Mouse (Mus musculus) adrenal gland, adult 18-20 months (tissue): Measurements from ENCODE around the gene Git2. TPM values are rescaled to one million over a fixed set of nuclear protein-coding genes. Genes with fewer than 3 reads are reported as not detected.

Experiments
- DNase-seq, 2 experiments: peaks; one replicate each; pipeline ENCODE4 v3.0.0; 2021 to 2022; ENCODE audit warnings: low spot score in 2 of 2
- microRNA-seq, 2 experiments: library from miRNA; unstranded; fragments of <30 nt; microRNA quantifications; one replicate each; pipeline ENCODE4 v1.2.0; 2021; ENCODE audit warnings: borderline number of aligned reads in 2 of 2
- total RNA-seq, 2 experiments: library from RNA; stranded (reverse); gene quantifications; 1 replicate in 1 of 2; 2 replicates in 1 of 2; pipeline ENCODE4 v1.2.3; 2021

Gene Git2
- total RNA-seq, 2 experiments from 2014 or later = 33.8 to 36.8 TPM

- peak in 1 of 2 experiments; percentile 15 for DNase-seq
These were observed 85.5 kb downstream of the Git2 start for GRCm38 (mm10) chr5:114689700-114690366.

GRCm38 (mm10) chr5:114688703-114689102 lies 86.6 kb downstream of the Git2 start:
- DNase-seq = no peak

GRCm38 (mm10) chr5:114687901-114688300 lies 87.4 kb downstream of the Git2 start:
- DNase-seq = no peak

GRCm38 (mm10) chr5:114686726-114687210 lies 88.5 kb downstream of the Git2 start:
- DNase-seq = no peak

- DNase-seq = no peak
These were observed 89.3 kb downstream of the Git2 start for GRCm38 (mm10) chr5:114685986-114686385.

GRCm38 (mm10) chr5:114681717-114682116 lies 93.6 kb downstream of the Git2 start:
- DNase-seq = no peak

GRCm38 (mm10) chr5:114680676-114681285 lies 94.5 kb downstream of the Git2 start:
- no peak for DNase-seq

GRCm38 (mm10) chr5:114679841-114680591 lies 95.3 kb downstream of the Git2 start:
- DNase-seq = no peak

Small RNA genes lying within 50 kb of the gene (microRNA-seq; reads per million reads assigned to microRNA genes)
- 0 reads per million in 2 experiments for gene Mir7028

Other genes starting within 250 kb of the Git2 start
- 10 to 100 TPM; 62.7 to 76.0 TPM for gene Fam222a, start 207.5 kb downstream of the Git2 start, total RNA-seq
- 1 to 10 TPM; 3.0 to 4.6 TPM for gene Trpv4, start 117.1 kb downstream of the Git2 start, total RNA-seq
- gene Gltp, start 84.5 kb downstream of the Git2 start, total RNA-seq = 10 to 100 TPM; 40.7 to 49.2 TPM
- gene Tchp, start 67.8 kb downstream of the Git2 start, total RNA-seq = 1 to 10 TPM; 7.1 to 8.5 TPM
- gene Ankrd13a, start 840 bp downstream of the Git2 start, total RNA-seq = 10 to 100 TPM; 72.6 to 82.7 TPM
- gene 1500011B03Rik, start 48.0 kb upstream of the Git2 start, total RNA-seq = 10 to 100 TPM; 27.9 to 38.5 TPM
- not detected for gene 4930519G04Rik, start 78.1 kb upstream of the Git2 start, total RNA-seq
- not detected for gene Gm9936, start 83.2 kb upstream of the Git2 start, total RNA-seq
- gene Oasl2, start 121.4 kb upstream of the Git2 start, total RNA-seq = 10 to 100 TPM in 1 of 2 experiments, 1 to 10 TPM in 1; 9.9 to 10.4 TPM
- gene Oasl1, start 147.7 kb upstream of the Git2 start, total RNA-seq = 1 to 10 TPM in 1 of 2 experiments, under 1 TPM in 1; 0.74 to 1.2 TPM
- 10 to 100 TPM; 36.7 to 39.0 TPM for gene 2210016L21Rik, start 166.6 kb upstream of the Git2 start, total RNA-seq
- gene Hnf1a, start 195.6 kb upstream of the Git2 start, total RNA-seq = not detected
- gene Sppl3, start 235.6 kb upstream of the Git2 start, total RNA-seq = 10 to 100 TPM; 40.0 to 44.0 TPM